Mouse (Mus musculus): ENCODE measurements around the gene Slc4a10.

DNA sequence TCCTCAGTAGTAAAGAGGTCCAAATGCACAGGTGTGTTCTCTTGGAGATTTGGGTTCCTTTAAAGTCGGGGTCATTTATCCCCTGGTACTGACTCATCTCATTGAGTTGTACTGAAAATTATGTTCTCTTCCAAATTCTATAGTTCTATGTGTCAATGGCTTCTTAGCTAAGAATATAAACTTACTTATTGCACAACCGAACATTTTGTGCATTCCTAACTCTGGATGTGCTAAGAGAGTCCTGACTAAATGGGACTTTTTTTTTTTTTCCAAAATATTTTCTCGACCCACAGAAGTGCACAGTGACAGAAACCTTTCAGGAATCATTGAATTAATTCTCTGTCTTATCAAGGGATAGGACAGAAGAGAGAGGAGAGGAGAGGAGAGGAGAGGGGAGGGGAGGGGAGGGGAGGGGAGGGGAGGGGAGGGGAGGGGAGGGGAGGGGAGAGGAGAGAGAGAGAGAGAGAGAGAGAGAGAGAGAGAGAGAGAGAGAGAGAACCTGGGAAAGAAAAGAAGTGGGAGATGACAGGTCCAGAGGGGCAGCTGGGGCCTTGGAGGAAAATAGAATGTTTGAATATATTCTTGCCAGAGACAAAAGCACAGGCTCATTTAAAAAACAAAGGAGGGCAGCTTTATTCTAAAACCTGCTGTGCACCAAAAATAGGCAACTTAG lies 294.9 kb downstream of the Slc4a10 start:
- TF ChIP-seq CTCF (IDR thresholded peaks at IDR 0.05; ENCODE audit: control insufficient read depth, insufficient read depth, insufficient replicate concordance, low read depth, low read length): no peak
- TF ChIP-seq POLR2A (IDR thresholded peaks at IDR 0.05; ENCODE audit: control insufficient read depth, low read depth, low read length): no peak
